Mouse (Mus musculus): ENCODE data around the gene 4921536K21Rik.

4921536K21Rik gene

GRCm38 (mm10) chr11:3853481-3854034 lies 41.3 kb downstream of the 4921536K21Rik start:
- DNase-seq, result no peak

DNA sequence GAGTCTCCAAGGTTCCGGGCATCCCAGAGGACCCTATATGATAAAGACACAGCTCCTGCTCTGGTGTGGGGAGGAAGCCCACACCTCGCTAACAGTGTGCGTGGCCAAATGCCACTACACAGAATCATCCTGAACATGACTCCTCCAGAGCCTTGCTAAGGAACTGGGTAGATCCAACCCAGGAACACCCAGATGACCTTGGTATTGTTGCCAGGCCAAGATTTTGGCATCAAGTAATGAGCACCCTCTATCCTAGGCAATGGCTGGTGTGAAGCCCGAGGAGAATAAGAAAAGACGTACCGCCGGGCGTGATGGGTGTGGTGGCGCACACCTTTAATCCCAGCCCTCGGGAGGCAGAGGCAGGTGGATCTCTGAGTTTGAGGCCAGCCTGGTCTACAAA lies 41.9 kb downstream of the 4921536K21Rik start:
- no peak for DNase-seq

DNA sequence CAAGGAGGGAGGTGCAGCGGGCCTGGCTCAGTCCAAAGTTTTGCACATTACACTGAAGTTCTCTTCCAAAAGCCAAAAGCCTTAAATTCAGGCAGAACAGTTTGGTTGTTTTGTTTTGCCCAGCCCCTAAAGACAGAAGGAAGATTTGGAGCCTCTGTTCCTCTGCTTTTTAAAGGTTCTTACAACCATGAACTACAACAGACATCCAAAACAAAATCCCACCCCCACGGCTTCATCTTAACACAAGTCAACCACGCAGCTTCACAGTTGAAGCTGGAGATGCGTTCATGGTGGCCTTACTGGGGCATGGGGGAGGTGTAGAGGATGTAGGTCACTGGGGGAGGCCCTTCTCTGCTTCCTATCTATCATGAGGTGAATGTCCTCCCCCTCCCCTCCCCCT lies 43.0 kb downstream of the 4921536K21Rik start:
- DNase-seq, result no peak

- no peak for DNase-seq
Measured at GRCm38 (mm10) chr11:3850746-3851277, 44.1 kb downstream of the 4921536K21Rik start.

- DNase-seq, result no peak
Measured at GRCm38 (mm10) chr11:3850315-3850614, 44.6 kb downstream of the 4921536K21Rik start.

DNA sequence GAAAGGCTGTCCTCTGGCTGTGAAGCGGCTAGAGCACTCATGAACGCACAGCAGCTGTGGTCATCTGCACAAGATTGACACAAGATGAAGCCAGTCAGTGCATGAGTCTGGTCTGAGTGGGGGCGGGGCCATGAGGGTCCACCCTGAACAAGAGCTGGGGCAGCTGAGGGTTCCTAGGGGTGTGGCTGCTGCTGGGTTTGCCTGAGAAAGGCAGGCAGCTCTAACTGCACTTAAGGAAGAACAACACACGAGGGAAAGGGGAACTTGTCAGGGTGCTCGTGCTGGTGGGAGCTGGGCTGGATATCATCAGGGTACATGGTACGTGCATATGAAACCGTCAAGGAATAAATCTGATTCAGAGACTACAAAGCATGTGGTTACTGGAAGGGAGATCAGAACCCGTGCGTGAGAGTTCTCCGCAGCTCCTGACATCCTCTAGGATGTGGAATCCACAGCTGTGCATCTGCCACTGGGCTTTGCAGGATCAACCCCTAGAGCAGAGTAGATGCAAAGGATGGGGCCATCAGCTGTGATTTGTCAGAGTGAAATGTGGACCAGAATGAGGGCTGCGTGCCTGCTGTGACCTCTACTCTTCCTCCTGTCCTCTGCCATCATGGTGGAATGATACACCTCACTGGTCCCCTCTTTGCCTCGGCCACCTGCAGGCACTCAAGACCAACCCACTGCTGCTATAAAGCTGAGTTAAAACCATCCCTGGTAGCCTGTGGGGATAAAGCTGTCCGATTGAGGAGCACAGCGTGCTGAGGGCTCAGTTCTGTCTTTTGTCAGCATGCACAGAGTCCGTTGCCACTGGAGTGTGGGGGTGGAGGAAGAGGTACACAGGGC lies 45.2 kb downstream of the 4921536K21Rik start:
- DNase-seq, result no peak

- no peak for DNase-seq
Measured at GRCm38 (mm10) chr11:3846351-3846750, 48.5 kb downstream of the 4921536K21Rik start.

DNA sequence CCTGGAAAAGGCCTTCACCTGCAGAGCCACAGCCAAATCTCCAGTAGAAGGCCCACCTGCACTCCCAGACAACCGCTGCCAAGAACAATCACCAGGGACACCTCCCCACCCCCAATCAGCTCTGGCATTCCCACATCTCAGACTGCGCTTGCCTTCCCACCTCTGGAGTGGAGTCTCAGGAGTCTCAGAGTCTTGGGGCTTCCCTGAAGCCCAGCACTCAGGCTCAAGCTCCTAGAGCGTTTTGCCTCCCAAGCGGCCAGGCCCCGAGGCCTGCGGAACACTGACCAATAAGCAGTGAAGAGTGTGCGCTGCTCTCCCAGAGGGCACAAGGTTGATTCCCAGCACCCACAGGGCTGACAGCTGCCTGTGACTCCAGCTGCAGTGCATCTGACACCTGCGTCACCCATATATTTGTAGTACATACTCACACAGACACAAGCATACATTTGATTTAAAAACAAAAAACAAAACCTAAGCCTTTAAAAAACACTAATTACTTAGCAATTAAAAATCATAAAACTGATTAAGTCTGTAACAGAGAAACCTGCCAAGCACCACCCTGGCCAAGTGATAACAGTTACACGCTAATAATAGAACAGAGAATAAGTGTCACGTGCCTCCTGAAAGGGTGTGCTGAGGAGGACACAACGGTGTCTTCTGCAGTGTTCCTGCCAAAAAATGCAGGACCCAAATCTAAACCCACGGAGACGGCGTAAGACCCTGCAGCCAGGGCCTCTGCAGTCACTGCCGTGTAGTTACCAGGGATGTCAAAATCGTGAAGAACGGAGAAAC lies 50.8 kb downstream of the 4921536K21Rik start:
- DNase-seq, result no peak

Data from embryo, embryonic 11 days (tissue).